ENCODE assay signal across 13 mouse cellular contexts in the genomic region with DNA sequence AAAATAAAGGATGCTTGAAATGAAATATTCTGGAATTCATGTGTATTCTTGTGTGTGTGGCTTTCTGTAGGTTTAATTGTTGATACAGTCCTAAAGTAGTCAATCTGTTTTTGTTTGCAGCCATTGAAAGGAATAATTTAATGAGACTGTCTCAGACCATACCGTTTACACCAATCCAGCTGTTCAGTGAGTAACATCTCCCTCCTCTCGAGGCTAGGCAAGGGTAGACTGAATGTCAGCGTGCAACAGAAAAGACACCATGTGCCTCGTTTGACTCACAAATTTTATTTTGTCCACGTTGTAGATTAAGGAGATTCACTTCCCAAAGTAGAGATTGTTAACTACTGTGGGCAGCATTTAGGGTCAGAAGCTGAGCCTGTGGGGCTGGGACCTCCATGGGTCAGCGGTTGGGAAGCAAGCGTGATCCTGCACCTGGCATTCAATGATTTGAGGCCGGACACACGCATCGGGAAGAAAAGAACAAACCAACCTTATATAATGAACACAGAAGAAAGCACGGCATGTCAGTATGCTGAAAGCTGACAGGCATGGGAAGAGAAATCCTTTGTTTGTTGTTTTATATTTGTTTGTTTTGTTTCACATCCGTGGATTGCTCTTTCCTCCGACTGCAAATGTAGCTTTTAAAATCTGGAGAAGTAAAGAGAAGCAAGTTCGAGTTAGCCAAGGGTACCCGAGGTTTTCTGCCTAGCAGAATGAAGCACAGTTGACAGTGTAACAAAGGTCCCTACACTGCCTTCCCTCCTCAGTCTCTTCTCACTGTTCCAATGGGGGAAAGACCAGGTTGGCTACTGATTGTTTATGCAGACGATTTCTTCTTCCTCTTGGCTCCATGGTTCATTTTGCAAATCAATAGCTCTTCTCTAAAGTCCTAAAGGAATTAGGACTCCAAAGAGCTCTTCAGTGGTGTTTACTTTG.
DNase-seq lines count a peak whose midpoint lies in the region; ATAC-seq and TF ChIP-seq lines count a peak whose summit lies in the region.
"Had no signal": no experiment of that assay in that cellular context is flagged by ENCODE, and none has a peak within 500 bp of the region (broad histone marks: within the 10 kb centered on the region; RNA-seq: fewer than 3 reads in every experiment).

No protein-coding gene starts in this region.

- H3K4me1 ChIP-seq in forebrain, embryonic 13.5 days: peaks cover 20% of the 10 kb centered on the region
- H3K4me1 ChIP-seq in hindbrain, postnatal 0 days (ENCODE audit: insufficient read depth, low read length): peaks cover 9% of the 10 kb centered on the region; the same call in 1 of the 2 replicates
- peaks cover 17% of the 10 kb centered on the region for H3K4me1 ChIP-seq in neural tube, embryonic 13.5 days (replicated peaks)
- 0 out of 2 replicates have a peak, but pooled peaks cover 4% of the 10 kb centered on the region for H3K4me1 ChIP-seq in kidney, embryonic 16.5 days (ENCODE audit: insufficient read depth, low read length)
- H3K4me1 ChIP-seq: embryonic facial prominence, embryonic 13.5 days; liver, embryonic 12.5 days had no signal

- WGBS in forebrain, embryonic 13.5 days: 6% methylated on average over 16 of the region's 16 CpGs
- 8% methylated on average over 16 of the region's 16 CpGs for WGBS in hindbrain, postnatal 0 days
- WGBS in neural tube, embryonic 13.5 days: 16% methylated on average over 16 of the region's 16 CpGs
- 39% methylated on average over 16 of the region's 16 CpGs for WGBS in kidney, embryonic 16.5 days

- TF ChIP-seq CTCF in hindbrain, postnatal 0 days (IDR thresholded peaks at IDR 0.05; ENCODE audit: low read depth): no peak

- H3K27me3 ChIP-seq in forebrain, embryonic 13.5 days: no peaks in the 10 kb centered on the region
- H3K27me3 ChIP-seq in hindbrain, postnatal 0 days (ENCODE audit: insufficient read depth, low read length): no peaks in the 10 kb centered on the region
- H3K27me3 ChIP-seq in neural tube, embryonic 13.5 days: no peaks in the 10 kb centered on the region; the same call in 1 of the 2 replicates
- H3K27me3 ChIP-seq in kidney, embryonic 16.5 days (ENCODE audit: insufficient read depth, low read length): no peaks in the 10 kb centered on the region
- H3K27me3 ChIP-seq: embryonic facial prominence, embryonic 13.5 days; liver, embryonic 12.5 days had no signal

- peak overlapping the region; percentile 52; the same call in 1 of the 2 replicates for H3K9ac ChIP-seq in forebrain, embryonic 13.5 days
- peak overlapping the region; percentile 35 for H3K9ac ChIP-seq in hindbrain, postnatal 0 days (replicated peaks; ENCODE audit: low read length)
- peak overlapping the region; percentile 9; the same call in 1 of the 2 replicates for H3K9ac ChIP-seq in neural tube, embryonic 13.5 days
- H3K9ac ChIP-seq in kidney, embryonic 16.5 days (replicated peaks; ENCODE audit: low read length): no peak overlapping the region
- H3K9ac ChIP-seq: embryonic facial prominence, embryonic 13.5 days; liver, embryonic 12.5 days had no signal

- H3K36me3 ChIP-seq in forebrain, embryonic 13.5 days (ENCODE audit: poor library complexity, severe bottlenecking): no peaks in the 10 kb centered on the region
- no peaks in the 10 kb centered on the region for H3K36me3 ChIP-seq in hindbrain, postnatal 0 days (ENCODE audit: insufficient read depth, low read length)
- H3K36me3 ChIP-seq in neural tube, embryonic 13.5 days: no peaks in the 10 kb centered on the region
- H3K36me3 ChIP-seq in kidney, embryonic 16.5 days (ENCODE audit: insufficient read depth, low read length): no peaks in the 10 kb centered on the region
- H3K36me3 ChIP-seq: embryonic facial prominence, embryonic 13.5 days; liver, embryonic 12.5 days had no signal

- peak overlapping the region; percentile 53 for H3K4me2 ChIP-seq in forebrain, embryonic 13.5 days
- peak overlapping the region; percentile 40 for H3K4me2 ChIP-seq in hindbrain, postnatal 0 days (ENCODE audit: low read depth, low read length)
- H3K4me2 ChIP-seq in neural tube, embryonic 13.5 days: peak overlapping the region; percentile 34
- no peak overlapping the region for H3K4me2 ChIP-seq in kidney, embryonic 16.5 days (replicated peaks; ENCODE audit: low read depth, low read length)
- H3K4me2 ChIP-seq: embryonic facial prominence, embryonic 13.5 days; heart, embryonic 11.5 days; liver, embryonic 12.5 days had no signal

- peak; percentile 75 for ATAC-seq in forebrain, embryonic 13.5 days
- ATAC-seq in hindbrain, postnatal 0 days: no peak
- ATAC-seq in neural tube, embryonic 13.5 days (ENCODE audit: low read depth): peak; percentile 85
- ATAC-seq in CD4-positive, CD25-positive, alpha-beta regulatory T cell, adult 4 months: no peak
- no peak for ATAC-seq in kidney, embryonic 16.5 days (ENCODE audit: low FRiP score, low TSS enrichment)
- ATAC-seq: liver, embryonic 12.5 days had no signal

- H3K4me3 ChIP-seq in forebrain, embryonic 13.5 days: no peak overlapping the region
- no peak overlapping the region for H3K4me3 ChIP-seq in hindbrain, postnatal 0 days (ENCODE audit: low read length)
- H3K4me3 ChIP-seq in neural tube, embryonic 13.5 days: no peak overlapping the region
- H3K4me3 ChIP-seq in kidney, embryonic 16.5 days (ENCODE audit: low read length): no peak overlapping the region
- H3K4me3 ChIP-seq: embryonic facial prominence, embryonic 13.5 days; liver, embryonic 12.5 days; myocyte had no signal

- peak; percentile 38 for DNase-seq in embryo, embryonic 11 days
- DNase-seq in hindbrain, postnatal 0 days (ENCODE audit: low spot score): peak; percentile 25
- DNase-seq in adrenal gland, adult (ENCODE audit: inconsistent age in 2 of 2, low spot score in 1 of 2): no peak
- DNase-seq: adrenal gland, postnatal 25 days; cerebellum, adult 11 months had no signal

- no peaks in the 10 kb centered on the region for H3K9me3 ChIP-seq in forebrain, embryonic 13.5 days (replicated peaks)
- H3K9me3 ChIP-seq in hindbrain, postnatal 0 days (ENCODE audit: low read length): no peaks in the 10 kb centered on the region
- no peaks in the 10 kb centered on the region for H3K9me3 ChIP-seq in neural tube, embryonic 13.5 days
- no peaks in the 10 kb centered on the region for H3K9me3 ChIP-seq in kidney, embryonic 16.5 days (ENCODE audit: low read length)
- H3K9me3 ChIP-seq: embryonic facial prominence, embryonic 13.5 days; liver, embryonic 12.5 days had no signal

- H3K27ac ChIP-seq in forebrain, embryonic 13.5 days: no peak overlapping the region
- H3K27ac ChIP-seq in hindbrain, postnatal 0 days: peak overlapping the region; percentile 66
- H3K27ac ChIP-seq in neural tube, embryonic 13.5 days (replicated peaks): 0 out of 2 replicates have a peak overlapping the region, but pooled peaks have one; percentile 30
- no peak overlapping the region for H3K27ac ChIP-seq in kidney, embryonic 16.5 days (ENCODE audit: low read length)
- H3K27ac ChIP-seq: embryonic facial prominence, embryonic 13.5 days; liver, embryonic 12.5 days had no signal

Comparison
In these comparisons a context has a peak if more than half of its experiments do, and no peak if none do; other contexts are left out.
1. DNase-seq: peak in embryo, embryonic 11 days (single experiment) and hindbrain, postnatal 0 days (single experiment); none in adrenal gland, adult (0 of 2).
2. ATAC-seq: peak in forebrain, embryonic 13.5 days (single experiment) and neural tube, embryonic 13.5 days (single experiment); none in hindbrain, postnatal 0 days (single experiment), CD4-positive, CD25-positive, alpha-beta regulatory T cell, adult 4 months (single experiment) and kidney, embryonic 16.5 days (single experiment).
3. H3K27ac ChIP-seq: peak in hindbrain, postnatal 0 days (single experiment) and neural tube, embryonic 13.5 days (single experiment); none in forebrain, embryonic 13.5 days (single experiment) and kidney, embryonic 16.5 days (single experiment).